Mouse (Mus musculus) brain, adult 2 months (tissue): ENCODE results near the gene Hdac8.
A peak's percentile ranks its signal among the peaks of the same experiment; 100 is the strongest.

Source experiments
- DNase-seq: peaks from one replicate; pipeline ENCODE4 v3.0.0; 2011; ENCODE audit warnings: low read depth, low spot score

Hdac8 gene

DNA sequence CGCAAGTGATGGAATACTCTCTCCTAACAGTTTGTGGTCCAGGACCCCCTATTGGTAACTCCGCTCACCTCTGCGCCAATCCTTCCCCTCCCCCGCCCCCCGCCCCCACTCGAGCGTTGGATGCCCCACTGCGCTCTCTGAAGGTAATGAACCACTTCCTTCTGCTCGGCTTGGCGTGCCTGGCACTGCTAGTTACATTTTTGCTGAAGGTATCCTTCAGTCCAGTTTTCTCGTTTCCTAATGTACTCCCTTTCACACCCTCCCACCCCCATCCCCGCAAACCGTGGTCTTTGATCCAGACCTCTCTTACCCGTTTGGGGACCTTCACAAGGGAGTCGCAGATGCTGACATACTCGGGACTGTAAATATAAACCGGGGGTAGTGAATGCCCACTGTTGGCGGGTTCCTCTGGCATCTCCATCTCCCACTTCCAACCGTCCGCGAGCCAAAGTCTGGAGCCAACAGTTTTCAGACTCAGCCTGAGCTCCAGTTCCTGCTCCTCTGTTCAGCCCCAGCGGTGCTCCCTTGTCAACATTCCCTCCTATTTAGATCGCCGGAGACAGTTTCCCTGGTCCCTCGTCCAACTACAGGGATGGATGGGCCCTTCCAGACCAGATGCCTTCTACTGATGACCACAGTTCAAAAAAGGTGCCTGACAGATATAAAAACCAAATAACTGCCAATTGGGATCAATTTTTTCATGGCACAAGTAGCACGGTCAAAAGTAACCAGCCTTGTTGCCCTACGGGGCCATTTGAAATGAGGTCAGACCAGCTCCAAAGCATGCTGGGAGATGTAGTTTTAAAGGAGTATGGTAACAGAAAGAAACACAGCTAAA, at the start of gene Hdac8:
Gene Hdac8, minus strand, starts transcription at position 716 of the 838 bp plus-strand sequence.
- DNase-seq: peak; percentile 81

DNA sequence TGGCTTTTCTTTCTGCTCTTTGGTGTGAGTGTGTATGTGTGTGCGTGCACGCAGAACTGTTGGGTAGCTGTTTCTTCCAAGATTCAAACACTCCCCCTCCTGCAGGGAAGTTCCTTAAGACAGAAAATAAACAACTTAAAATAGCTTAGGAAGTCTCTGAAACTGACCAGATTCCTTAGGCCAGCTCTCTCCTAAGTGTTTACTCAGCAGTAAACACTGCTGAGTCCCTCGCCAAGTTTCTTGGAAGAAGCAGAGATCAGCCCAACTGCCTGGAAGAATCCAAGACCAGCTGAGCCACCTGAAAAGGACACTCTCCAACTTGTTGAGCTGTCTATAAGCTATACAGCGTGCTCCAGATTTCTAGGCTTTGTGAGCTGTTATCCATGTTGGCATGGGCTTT, 4.0 kb upstream of the Hdac8 start:
- DNase-seq: no peak

DNA sequence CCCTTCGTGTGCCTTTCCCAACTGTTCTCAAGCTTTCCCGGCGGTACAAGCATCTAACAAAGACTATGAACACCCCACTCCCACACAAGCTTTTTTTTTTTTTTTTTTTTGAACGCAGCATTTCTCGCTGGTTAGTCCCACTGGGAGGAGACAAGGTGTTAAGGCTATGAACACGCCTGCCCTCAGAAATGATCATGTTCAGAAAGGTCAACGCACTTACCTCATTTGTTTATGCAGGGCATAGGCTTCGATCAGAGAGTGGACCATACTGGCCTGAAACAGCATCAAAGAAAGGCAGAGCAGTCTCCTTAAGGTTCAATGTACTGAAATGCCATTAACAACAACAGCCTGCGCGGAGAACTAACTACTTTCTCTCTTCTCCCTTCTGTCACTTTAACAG, 980 bp downstream of the Hdac8 start:
- no peak for DNase-seq

DNA sequence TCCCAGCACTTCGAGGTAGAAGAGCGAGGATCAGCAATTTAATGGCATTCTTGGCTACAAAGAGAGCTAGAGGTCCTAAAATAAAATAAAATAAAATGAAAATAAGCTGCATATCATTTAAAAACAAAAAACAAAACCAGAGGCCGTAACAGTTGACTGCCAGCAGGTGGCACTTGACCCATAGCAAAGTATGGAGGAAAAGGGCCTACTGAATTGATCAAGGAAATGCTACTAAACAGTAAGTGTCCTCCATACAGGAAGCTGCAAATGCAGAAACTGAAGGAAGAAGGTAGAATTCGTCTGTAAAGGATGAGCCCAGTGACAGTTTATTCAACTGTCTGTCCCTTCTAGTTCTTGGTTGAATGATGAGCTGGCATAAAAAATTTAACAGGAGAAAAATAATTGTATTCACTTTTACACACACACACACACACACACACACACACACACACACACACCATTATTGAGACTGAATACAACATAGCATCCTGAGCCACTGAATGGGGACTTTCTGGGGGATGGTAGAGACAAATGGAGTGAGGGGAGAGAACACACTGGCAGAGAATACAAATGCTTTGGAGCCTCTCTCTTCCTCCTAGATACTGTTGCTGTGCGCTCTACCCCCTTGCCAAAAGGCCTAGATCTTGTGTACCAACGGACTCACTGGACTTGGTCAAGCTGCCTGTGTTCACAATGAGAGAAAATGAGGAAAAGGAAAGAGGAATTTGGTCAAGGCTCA, 11.0 kb downstream of the Hdac8 start:
- DNase-seq: peak; percentile 26

DNA sequence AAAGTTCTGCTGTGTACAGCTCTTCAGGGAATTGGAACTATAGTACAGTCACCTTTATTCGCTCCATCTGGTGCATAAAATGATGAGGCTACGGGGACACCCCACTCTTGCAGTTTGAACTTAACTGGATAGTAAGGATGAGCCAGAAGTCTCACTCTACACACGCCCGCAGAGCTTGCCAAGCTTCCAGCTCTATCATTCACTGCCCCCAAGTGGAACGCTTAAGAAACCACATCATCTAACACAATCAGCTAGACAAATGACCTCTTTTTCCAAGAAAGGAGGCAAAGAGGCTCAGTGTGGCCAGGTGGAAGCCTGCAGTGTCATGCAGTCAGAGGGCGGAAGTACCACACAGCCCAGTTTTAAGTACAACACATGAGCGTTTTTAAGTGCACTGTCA, 19.6 kb downstream of the Hdac8 start:
- peak; percentile 45 for DNase-seq

DNA sequence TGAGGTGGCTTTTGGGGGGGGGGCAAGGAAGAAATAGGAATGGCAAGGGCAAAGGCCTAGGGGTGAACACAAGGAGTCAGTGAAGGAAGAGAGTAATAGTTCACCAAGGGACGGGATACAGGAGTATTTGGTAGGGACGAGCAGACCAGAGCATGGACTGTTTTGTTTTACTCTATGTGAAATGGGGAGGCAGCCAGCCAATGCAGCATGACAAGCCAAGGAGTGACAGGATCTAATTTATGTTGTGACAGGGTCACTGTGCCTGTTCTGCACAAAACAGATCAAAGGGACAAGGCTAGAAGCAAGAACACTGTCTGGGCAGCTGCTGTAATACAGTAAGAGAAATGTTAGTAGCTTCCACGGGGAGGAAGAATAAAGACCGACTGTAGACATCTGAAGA, 25.5 kb downstream of the Hdac8 start:
- no peak for DNase-seq

DNA sequence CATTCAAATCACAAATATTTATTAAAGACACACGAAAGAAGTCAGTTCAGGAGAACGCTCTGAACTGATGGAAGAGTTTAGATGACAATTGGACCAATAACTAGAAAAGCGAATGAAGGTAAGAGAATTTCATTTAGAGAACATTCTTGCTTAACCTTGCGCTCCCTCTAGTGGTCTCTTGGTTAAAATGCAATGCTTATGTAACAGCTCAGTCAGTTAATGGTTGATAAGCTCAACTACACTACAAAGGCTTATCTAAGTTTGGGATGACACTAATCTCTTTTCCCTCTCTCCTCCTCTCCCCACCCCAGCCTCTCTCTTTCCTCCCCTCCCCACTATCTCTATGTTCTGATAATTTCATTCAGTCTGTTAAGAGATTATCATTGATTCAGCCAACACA, 26.2 kb downstream of the Hdac8 start:
- DNase-seq: peak; percentile 81

DNA sequence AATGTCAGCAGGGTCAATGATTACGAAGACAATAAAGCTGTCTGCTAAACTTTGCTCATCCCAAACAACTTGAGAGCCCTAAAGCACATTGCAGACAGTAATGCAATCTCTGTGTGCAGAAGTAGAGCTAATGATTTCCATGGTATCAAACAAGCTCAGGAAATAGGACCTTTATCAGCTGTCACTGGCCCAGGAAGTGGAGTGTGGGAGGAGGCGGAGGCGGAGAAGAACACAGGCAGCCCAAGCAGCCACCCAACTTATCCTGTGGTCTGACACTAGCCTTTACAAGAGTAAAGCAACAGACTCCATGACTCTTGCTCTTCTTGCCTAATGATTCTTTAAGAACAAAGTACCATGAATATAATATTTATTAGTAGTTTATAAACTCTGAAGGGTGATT, 26.7 kb downstream of the Hdac8 start:
- DNase-seq: no peak

DNA sequence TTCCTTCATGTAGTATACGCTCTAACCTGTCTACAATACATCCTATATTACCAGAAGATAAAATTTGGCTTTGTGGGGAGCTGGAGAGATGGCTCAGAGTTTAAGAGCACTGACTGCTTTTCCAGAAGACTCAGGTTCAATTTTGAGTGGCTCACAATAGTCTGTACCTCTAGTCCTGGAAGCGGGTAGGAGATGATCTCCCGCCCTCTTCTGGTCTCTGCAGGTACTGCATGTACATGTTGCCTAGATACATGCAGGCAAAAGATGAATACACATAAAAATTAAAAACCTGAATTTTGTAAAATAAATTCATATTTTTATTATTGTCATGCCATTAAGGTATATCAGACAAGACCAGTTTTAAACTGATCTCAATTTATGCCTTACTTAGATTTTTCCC, 28.4 kb downstream of the Hdac8 start:
- DNase-seq: peak; percentile 82

DNA sequence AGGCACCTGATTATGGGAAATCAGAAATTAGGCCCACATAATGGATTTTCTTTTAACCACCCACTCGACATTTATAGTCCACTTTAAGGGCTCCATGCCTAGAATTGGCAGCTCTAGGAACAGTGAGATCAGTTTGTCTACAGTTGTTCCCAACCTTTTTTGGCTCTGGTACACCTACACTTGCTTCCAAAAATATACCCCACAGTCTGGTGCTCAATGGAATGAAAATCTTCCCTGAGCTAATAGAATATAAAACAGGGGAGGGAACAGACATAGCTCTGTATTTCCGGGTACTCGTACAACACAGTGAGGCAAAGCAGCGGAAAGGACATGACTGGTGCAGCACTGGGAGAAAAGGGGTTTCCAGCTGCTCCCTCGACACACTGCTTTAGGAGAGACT, 29.6 kb downstream of the Hdac8 start:
- peak; percentile 78 for DNase-seq

DNA sequence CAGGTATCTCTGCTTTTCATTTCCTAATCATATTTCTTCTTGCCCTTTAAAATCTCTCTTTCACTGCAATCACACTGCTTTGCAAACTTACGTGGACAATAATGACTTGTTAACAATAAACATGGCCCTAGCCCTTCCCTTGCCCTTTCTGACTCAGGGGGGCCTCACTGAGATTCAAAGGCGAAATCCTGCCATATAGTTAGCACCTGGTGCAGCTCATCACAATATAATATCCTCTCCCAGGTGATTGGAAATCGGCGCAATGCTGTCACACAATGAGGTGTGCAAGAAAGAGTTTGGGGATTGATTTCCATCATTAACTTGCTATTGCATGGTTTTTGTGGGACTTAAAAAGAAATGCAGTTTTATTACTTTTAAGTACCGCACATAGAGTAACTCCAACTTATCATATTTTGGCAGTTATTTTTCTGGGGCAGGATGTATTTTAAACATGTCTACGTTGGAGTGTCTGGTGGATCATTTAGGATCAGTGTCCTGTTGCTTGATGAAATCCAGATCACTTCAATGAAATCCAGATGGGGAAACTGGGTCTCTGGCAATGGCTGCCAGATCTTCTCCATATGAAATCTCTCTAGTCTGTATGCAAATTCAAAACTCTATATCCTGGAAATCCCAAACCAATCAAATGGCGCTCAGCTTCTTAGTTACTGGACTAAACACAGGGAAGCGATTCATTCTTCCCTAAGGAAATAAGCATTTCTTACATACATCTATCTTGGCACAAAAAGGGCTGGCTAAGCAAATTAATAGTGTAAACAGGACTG, 86.6 kb downstream of the Hdac8 start:
- no peak for DNase-seq

DNA sequence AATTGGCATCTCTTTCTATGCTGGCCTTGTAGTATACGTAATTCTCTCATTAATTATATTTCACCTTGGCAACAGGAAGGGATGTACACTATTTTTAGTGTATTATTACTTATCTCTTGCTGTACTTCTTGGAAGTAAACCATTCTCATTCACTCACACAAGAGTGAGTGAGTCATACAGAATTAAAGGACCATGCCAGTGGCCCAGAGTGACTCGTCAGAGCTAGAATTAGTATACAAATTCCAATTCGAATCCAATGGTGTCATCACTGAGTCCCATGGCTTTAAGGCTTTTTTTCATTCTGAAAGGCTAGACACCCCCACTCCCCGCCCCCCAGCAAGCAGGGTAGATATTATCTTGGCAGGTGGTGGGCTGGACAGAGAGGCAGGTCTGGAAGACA, 88.2 kb downstream of the Hdac8 start:
- DNase-seq: peak; percentile 31

DNA sequence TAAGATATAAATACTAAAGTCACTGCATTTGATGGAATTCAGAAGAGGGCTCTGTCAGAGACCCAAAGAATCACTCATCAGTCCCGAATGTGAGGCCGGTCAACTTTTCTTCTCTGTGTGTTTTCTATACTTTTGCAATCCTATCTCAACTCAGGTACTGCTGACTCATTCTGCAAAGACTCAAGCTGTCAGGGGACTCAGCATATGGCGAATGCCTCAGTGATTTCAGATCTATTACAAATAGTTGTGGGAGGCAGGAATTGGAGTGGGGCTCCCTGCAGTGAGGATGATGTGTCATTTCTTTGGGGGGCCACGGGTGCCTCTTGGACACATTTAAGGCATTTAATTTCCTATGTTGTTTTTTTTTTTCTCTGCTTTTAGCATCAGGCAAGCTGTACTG, 88.8 kb downstream of the Hdac8 start:
- peak; percentile 69 for DNase-seq

DNA sequence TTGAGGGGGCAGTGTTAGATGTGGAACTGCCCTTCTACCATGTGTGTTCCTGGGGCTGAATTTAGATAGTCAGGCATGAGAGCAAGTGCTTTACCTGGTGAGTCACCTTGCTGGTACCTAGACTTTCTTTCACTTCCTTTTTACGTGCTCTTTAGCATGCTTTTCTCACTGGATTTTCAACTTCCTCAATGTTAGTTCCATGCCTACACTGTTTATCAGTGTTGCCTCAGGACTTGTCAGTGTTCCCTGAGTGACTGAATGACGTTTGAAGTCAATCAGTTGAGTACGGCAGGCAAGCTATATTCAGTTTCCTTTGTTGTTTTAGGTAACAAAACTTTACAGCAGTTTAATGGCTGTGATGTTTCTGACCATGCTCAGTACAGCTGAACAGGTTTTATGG, 120.4 kb downstream of the Hdac8 start:
- DNase-seq: no peak

DNA sequence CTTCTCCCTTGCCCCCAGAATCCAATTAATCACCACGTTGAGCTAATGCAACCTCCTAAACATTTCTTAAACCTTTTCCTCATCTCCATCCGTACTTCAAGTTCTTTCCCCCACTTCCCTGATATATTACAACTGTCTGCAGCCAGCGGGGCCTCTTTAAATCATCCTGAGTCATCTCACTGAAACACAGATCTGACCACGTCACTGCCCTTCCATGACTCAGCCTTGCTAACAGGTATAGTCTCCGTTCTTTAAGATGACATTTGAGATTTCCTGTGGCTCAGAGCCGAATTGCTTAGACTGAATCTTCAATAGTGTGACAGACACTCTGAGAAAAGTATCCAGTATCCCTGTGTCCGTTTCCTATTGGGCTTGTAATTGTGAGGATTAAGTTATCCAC, 122.0 kb downstream of the Hdac8 start:
- DNase-seq: peak; percentile 10

DNA sequence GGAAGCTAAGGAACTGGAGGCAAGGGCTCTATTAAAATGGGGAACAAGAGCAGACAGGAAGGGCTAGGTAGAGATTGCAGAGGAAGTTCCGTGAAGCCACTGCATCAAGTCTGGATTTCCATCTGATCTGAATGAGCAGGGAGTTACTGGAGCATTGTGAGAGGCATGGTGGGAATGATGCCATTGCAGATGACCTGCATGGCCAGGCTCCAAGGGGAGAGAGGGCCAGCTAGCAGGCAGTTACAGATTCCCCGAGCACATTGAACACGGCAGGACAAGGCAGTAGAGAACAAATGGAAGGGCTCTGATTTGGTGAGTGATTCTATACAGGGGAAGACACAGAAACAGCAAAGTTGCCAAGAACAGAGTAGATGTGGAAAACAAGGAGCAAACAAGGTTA, 138.6 kb downstream of the Hdac8 start:
- DNase-seq: peak; percentile 81

DNA sequence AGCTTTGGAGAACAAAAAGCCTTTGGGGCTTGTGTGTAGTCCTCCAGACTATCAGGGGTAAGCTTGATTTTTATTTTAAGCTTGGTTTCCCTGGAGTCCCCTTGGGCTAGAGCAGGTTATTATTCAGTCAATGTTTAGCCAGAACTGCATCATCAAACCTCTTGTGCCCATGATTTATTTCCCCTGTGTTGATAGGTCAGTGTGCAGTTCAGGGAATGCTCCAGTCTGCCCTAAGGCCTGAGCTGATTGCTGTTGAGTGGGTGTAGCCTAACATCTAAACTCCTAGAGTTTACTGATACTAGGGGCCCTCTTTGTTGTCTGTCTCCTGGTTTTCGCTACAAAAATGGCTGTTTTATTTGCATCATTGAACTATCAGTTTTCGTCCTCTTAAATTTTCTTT, 142.9 kb downstream of the Hdac8 start:
- no peak for DNase-seq

DNA sequence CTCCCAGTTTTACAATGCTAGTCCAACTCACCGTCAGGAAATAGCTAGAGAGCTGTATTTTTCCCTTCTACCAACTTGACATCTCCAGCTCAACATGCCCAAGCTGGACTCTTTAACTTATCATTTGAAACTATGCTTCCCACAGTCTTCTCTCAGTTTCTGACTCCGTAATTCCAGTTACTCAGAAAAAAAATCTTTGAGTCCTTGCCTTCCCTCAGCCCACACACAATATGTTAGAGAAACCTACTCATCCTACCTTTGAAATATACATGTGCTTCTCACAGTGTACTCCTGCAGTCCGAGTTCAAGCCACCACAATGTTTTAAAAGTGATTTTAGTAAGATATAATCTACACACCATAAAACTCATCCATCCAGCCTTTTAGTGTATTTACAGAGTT, 151.7 kb downstream of the Hdac8 start:
- DNase-seq: peak; percentile 47

DNA sequence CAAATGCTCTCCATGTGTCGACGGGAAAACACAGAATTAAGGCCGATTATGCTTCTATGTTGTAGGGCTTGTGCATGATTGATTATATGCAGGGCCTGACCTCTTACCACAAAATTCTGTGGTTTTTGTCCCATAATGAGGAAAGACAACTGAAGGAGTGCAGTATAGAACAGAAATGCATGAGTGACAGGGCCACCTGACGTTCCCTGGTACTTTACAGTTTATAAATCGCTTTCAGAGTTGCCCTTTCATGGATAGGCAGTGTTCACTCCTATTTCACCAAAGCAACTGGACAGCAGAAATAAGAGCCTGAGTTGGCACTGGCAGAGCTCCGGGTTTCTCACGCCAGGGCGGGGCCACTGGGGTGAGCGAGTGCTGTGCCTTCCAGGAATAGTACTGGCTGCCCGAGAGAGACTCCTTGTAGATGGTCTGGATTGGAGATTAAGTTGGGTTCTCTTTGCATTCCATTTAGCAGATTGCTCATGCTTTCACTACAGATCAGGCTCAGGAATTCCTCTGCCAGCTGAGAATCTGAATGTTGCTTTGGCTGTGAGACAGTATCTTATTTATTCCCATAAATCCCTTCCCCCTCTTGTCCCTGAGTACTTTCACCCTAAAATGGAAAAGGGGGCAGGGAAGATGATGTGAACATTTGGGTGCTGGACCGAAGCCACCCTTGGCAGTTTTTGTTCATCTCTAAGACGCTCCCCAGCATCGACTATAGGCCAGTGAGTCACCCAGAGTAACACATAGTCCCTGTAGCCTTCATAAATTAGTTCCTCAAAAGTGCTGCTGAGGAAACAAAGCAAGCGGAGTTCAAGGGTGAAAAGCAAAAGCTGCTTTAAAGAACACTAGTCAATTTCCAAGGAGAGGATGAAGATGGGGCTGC, 155.1 kb downstream of the Hdac8 start:
- peak; percentile 16 for DNase-seq

DNA sequence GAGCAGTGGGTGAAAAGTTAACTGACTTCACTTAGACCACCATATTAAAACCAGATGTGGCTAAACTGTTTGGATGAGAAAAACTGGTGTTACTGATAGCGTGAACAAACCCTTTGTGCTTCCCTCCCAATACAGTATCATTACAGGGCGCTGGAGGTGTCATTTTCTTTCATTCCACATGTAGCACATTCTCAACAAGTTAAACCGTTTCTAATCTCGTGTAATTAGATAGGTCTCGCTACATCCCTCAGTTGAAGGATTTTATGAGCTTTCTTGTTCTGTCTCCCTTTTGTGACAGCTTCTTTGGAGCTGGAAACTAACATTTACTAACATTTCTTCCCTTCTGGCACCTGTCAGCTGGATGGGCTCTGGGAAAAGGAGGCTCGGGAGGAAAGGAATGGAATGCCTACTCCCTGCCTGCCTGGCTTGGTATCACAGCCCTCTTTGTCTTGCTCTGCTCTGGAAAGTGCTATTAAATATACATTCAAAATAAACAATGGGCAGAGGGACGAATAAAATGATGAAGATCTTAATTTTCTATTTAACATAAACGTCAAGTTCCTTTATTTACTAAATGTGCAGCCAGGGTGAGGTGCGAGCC, 156.2 kb downstream of the Hdac8 start:
- DNase-seq: no peak

DNA sequence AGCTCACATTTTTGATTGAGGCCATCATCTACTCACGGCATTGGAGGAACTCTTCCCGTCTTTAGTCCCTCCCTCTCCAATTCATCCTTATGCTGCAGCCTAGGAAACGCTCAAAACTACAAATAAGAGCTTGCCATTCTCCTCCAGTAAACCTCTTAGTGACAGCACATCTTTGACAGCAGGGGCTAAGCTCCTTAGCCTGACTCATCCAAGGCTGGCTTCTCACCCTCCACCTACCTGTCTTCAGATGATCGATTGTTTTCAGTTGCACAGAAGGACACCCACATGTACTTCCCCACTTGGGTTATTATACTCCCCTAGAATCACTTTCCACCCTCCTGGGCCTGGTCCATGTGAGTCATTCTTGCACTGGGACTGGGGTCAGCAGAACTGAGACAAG, 163.5 kb downstream of the Hdac8 start:
- DNase-seq: peak; percentile 59
